Mouse (Mus musculus) bone marrow, adult 2 months (tissue): Measurements from ENCODE around the gene Ncoa4. TPM values are rescaled to one million over a fixed set of nuclear protein-coding genes. Genes with fewer than 3 reads are reported as not detected.
"Not testable (repeated sequence)": the region's sequence is repeated elsewhere in the genome, so short reads cannot be mapped to it uniquely, and the experiment has no call there.

Experiments used
- H3K27ac ChIP-seq: fragments of 200-500 bp; 2 replicates; pipeline ENCODE4 v1.5.1; 2012; ENCODE audit warnings: low read depth, mild to moderate bottlenecking, control low read depth, inconsistent platforms, low read length; ENCODE audit not compliant: control insufficient read depth, poor library complexity, insufficient read depth
- H3K4me1 ChIP-seq: fragments of 200-500 bp; 2 replicates; pipeline ENCODE4 v1.6.1; 2011; ENCODE audit warnings: low read length; ENCODE audit not compliant: control insufficient read depth, insufficient read depth
- H3K4me3 ChIP-seq: fragments of 200-500 bp; replicated peaks from 2 replicates; pipeline ENCODE3; 2011; ENCODE audit warnings: mild to moderate bottlenecking, low read depth, low read length, control low read depth; ENCODE audit not compliant: control insufficient read depth
- CTCF ChIP-seq: fragments of 200-500 bp; IDR thresholded peaks from 2 replicates; pipeline ENCODE4 v1.5.1; 2011; ENCODE audit warnings: low read length, control low read depth; ENCODE audit not compliant: control insufficient read depth, insufficient read depth
- POLR2A ChIP-seq: fragments of 200-500 bp; IDR thresholded peaks from 2 replicates; pipeline ENCODE4 v1.6.1; 2011; ENCODE audit warnings: low read depth, mild to moderate bottlenecking, control low read depth, low read length, borderline replicate concordance; ENCODE audit not compliant: control insufficient read depth
- WGBS: fragments of 180-500 bp; shearing (Covaris S2); methylation state at CpG from one replicate; pipeline ENCODE4 v1.1.7; 2018; 5-methylcytosine and 5-hydroxymethylcytosine counted together
- polyA plus RNA-seq: library from polyadenylated mRNA; stranded (reverse); fragments of >200 nt; gene quantifications from 2 replicates; pipeline ENCODE4 v1.2.4, GENCODE M21; 2011; ENCODE audit warnings: low replicate concordance; ENCODE audit not compliant: missing spikeins, insufficient read depth, insufficient read length

The Ncoa4 gene
- polyA plus RNA-seq, 1 experiment = 110 TPM

- Histone ChIP-seq H3K4me1 (peaks cover 3% of the 10 kb centered on the region; the same call in 1 of the 2 replicates), H3K4me3 (no peak overlapping the region)
These were observed 4.7 kb downstream of the Ncoa4 start for GRCm38 (mm10) chr14:32164173-32165051.

GRCm38 (mm10) chr14:32165278-32166061 is 5.8 kb downstream of the Ncoa4 start:
- peaks cover 4% of the 10 kb centered on the region; the same call in 1 of the 2 replicates for H3K4me1 ChIP-seq
- TF ChIP-seq CTCF (0 out of 2 replicates have a peak, but pooled peaks have one; percentile 7), POLR2A (peak; percentile 98)
- peak overlapping the region; percentile 60 for H3K4me3 ChIP-seq
- H3K27ac ChIP-seq = peak overlapping the region; percentile 95
- WGBS = under 1% methylated on average over 42 of the region's 42 CpGs

More at GRCm38 (mm10) chr14:32164173-32165051, 4.7 kb downstream of the Ncoa4 start:
- H3K27ac ChIP-seq = no peak overlapping the region; the same call in 1 of the 2 replicates
- 41% methylated on average over 8 of the region's 8 CpGs for WGBS
- TF ChIP-seq POLR2A = no peak
- TF ChIP-seq CTCF = no peak

GRCm38 (mm10) chr14:32166062-32166441 is 6.4 kb downstream of the Ncoa4 start:
- peak overlapping the region; percentile 75 for H3K4me3 ChIP-seq
- WGBS = 6% methylated on average over 2 of the region's 2 CpGs
- H3K27ac ChIP-seq = peak overlapping the region; percentile 19; the same call in 1 of the 2 replicates
- peaks cover 3% of the 10 kb centered on the region; the same call in 1 of the 2 replicates for H3K4me1 ChIP-seq
- TF ChIP-seq CTCF = no peak
- no peak for TF ChIP-seq POLR2A

- H3K4me1 ChIP-seq = peaks cover 3% of the 10 kb centered on the region; the same call in 1 of the 2 replicates
- peak overlapping the region; percentile 75 for H3K4me3 ChIP-seq
- no peak for TF ChIP-seq CTCF
- TF ChIP-seq POLR2A = no peak
- WGBS = 6% methylated on average over 1 of the region's 1 CpGs
- H3K27ac ChIP-seq = no peak overlapping the region
These were observed 7.2 kb downstream of the Ncoa4 start for GRCm38 (mm10) chr14:32166840-32167239.

- H3K27ac ChIP-seq = peak overlapping the region; percentile 34; the same call in 1 of the 2 replicates
- WGBS = 10% methylated on average over 5 of the region's 5 CpGs
- peaks cover 3% of the 10 kb centered on the region; the same call in 1 of the 2 replicates for H3K4me1 ChIP-seq
- TF ChIP-seq POLR2A (no peak), CTCF (no peak)
- peak overlapping the region; percentile 75 for H3K4me3 ChIP-seq
These were observed 7.7 kb downstream of the Ncoa4 start for GRCm38 (mm10) chr14:32167326-32167725.

- H3K4me1 ChIP-seq = peaks cover 5% of the 10 kb centered on the region; the same call in 1 of the 2 replicates
- H3K4me3 ChIP-seq = peak overlapping the region; percentile 51
- no peak for TF ChIP-seq POLR2A
- TF ChIP-seq CTCF = no peak
- peak overlapping the region; percentile 73 for H3K27ac ChIP-seq
- 11% methylated on average over 3 of the region's 3 CpGs for WGBS
These were observed 9.1 kb downstream of the Ncoa4 start for GRCm38 (mm10) chr14:32168653-32169231.

GRCm38 (mm10) chr14:32170137-32170536 is 10.5 kb downstream of the Ncoa4 start:
- Histone ChIP-seq H3K4me1 (peaks cover 6% of the 10 kb centered on the region; the same call in 1 of the 2 replicates), H3K4me3 (no peak overlapping the region), H3K27ac (no peak overlapping the region)
- WGBS = 79% methylated on average over 4 of the region's 4 CpGs
- TF ChIP-seq CTCF (no peak), POLR2A (no peak)

- Histone ChIP-seq H3K4me3 (no peak overlapping the region), H3K27ac (no peak overlapping the region), H3K4me1 (peaks cover 3% of the 10 kb centered on the region; the same call in 1 of the 2 replicates)
- TF ChIP-seq CTCF (no peak), POLR2A (no peak)
- WGBS = 70% methylated on average over 2 of the region's 2 CpGs
These were observed 15.6 kb downstream of the Ncoa4 start for GRCm38 (mm10) chr14:32175310-32175709.

- 72% methylated on average over 5 of the region's 5 CpGs for WGBS
These were observed 16.9 kb downstream of the Ncoa4 start for GRCm38 (mm10) chr14:32176590-32176989.

More at GRCm38 (mm10) chr14:32176590-32176989, 16.9 kb downstream of the Ncoa4 start:
- H3K4me1 ChIP-seq, H3K27ac ChIP-seq, H3K4me3 ChIP-seq: not testable (repeated sequence)
